Mouse (Mus musculus) thymus, adult 2 months (tissue): ENCODE measurements around the gene Ugt1a8. TPM values are rescaled to one million over a fixed set of nuclear protein-coding genes. Genes with fewer than 3 reads are reported as not detected.
"Not testable (repeated sequence)": the region's sequence is repeated elsewhere in the genome, so short reads cannot be mapped to it uniquely, and the experiment has no call there.

ENCODE experiments used
- DNase-seq: peaks from one replicate; pipeline ENCODE4 v3.0.0; 2021
- H3K27ac ChIP-seq: fragments of 200-500 bp; 2 replicates; pipeline ENCODE4 v1.5.1; 2012; ENCODE audit warnings: low read length, control low read depth; ENCODE audit not compliant: control insufficient read depth, insufficient read depth
- H3K27me3 ChIP-seq: fragments of 200-500 bp; 2 replicates; pipeline ENCODE4 v1.6.1; 2012; ENCODE audit warnings: mild to moderate bottlenecking, low read length, moderate library complexity, mixed read lengths; ENCODE audit not compliant: control insufficient read depth, insufficient read depth
- H3K36me3 ChIP-seq: fragments of 200-500 bp; 2 replicates; pipeline ENCODE4 v1.6.1; 2012; ENCODE audit warnings: mild to moderate bottlenecking, low read length, moderate library complexity; ENCODE audit not compliant: control insufficient read depth, insufficient read depth
- H3K4me1 ChIP-seq: fragments of 200-500 bp; replicated peaks from 2 replicates; pipeline ENCODE4 v1.6.1; 2012; ENCODE audit warnings: low read length; ENCODE audit not compliant: control insufficient read depth, insufficient read depth
- H3K4me3 ChIP-seq: fragments of 200-500 bp; 2 replicates; pipeline ENCODE4 v1.5.1; 2012; ENCODE audit warnings: mild to moderate bottlenecking, low read length, control low read depth, moderate library complexity; ENCODE audit not compliant: control insufficient read depth, insufficient read depth
- CTCF ChIP-seq: fragments of 200-500 bp; IDR thresholded peaks from 2 replicates; pipeline ENCODE4 v1.5.1; 2012; ENCODE audit warnings: mild to moderate bottlenecking, control low read depth, low read length, moderate library complexity, borderline replicate concordance; ENCODE audit not compliant: control insufficient read depth, poor library complexity, insufficient read depth; ENCODE audit errors: extremely low read depth
- POLR2A ChIP-seq: fragments of 200-500 bp; IDR thresholded peaks from 2 replicates; pipeline ENCODE4 v1.6.1; 2012; ENCODE audit warnings: mild to moderate bottlenecking, low read length, control low read depth, moderate library complexity; ENCODE audit not compliant: control insufficient read depth, poor library complexity, insufficient read depth; ENCODE audit errors: extremely low read depth
- WGBS: fragments of 180-500 bp; shearing (Covaris S2); methylation state at CpG from one replicate; pipeline ENCODE4 v1.1.7; 2018; 5-methylcytosine and 5-hydroxymethylcytosine counted together
- polyA plus RNA-seq: library from polyadenylated mRNA; depleted of rRNA; stranded (reverse); fragments of >200 nt; gene quantifications from 2 replicates; pipeline ENCODE4 v1.2.3, GENCODE M21; 2012

Ugt1a8 gene
- polyA plus RNA-seq, 1 experiment, result not detected

DNA sequence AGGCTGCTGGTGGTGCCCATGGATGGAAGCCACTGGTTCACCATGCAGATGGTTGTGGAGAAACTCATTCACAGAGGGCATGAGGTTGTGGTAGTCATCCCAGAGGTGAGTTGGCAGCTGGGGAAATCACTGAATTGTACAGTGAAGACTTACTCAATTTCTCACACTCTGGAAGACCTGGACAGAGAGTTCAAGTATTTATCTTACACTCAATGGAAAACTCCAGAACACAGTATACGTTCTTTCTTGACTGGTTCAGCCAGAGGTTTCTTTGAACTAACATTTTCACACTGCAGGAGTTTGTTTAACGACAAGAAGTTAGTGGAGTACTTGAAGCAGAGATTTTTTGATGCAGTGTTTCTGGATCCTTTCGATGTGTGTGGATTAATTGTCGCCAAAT, 16.7 kb upstream of the Ugt1a8 start:
- WGBS, result 95% methylated on average over 4 of the region's 4 CpGs
- H3K27ac ChIP-seq, result no peak overlapping the region
- no peak for DNase-seq
- H3K4me3 ChIP-seq, result no peak overlapping the region
- no peaks in the 10 kb centered on the region for H3K36me3 ChIP-seq
- no peaks in the 10 kb centered on the region for H3K4me1 ChIP-seq
- TF ChIP-seq POLR2A (no peak), CTCF (no peak)
- no peaks in the 10 kb centered on the region for H3K27me3 ChIP-seq

DNA sequence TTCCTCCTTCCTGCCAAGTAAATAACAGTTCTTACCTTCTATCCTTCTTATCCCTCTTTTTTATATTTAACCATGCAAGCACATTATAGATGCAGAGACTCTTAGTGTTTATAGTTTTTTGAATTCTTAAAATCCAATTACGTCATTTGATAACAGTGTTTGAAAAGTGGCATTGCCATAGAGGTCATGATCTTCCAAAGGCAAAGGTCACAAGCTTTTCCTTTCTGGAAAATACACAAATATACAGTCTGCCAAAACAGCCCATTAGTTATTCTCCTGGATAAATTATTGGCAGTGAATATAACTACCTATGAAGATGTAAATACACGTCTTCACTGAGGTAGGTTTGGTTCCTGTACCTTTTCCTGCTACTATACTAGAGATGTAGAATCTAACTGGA, 13.1 kb upstream of the Ugt1a8 start:
- Histone ChIP-seq H3K27me3 (no peaks in the 10 kb centered on the region), H3K27ac (no peak overlapping the region), H3K4me3 (no peak overlapping the region), H3K4me1 (no peaks in the 10 kb centered on the region), H3K36me3 (no peaks in the 10 kb centered on the region)
- 96% methylated on average over 2 of the region's 2 CpGs for WGBS
- TF ChIP-seq CTCF (no peak), POLR2A (no peak)
- DNase-seq, result no peak

DNA sequence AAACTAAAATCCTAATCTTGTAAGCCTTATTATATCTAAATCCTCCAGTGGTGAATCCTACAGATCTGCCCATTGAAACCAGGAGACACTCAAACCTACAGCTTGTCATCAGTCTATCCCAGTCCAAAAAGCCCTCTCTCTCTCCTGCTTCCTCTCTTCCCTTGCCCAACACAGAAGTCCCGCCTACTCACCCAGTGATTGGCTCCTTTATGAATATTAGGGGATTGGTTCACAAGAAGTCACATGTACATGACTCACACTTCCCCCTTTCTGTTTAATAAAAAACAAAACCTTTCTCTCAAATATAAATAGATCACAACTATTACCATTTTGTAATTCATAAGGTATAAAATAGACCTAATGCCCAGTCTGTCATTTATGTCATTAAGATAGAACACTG, 10.5 kb upstream of the Ugt1a8 start:
- Histone ChIP-seq H3K27me3 (no peaks in the 10 kb centered on the region), H3K36me3 (no peaks in the 10 kb centered on the region), H3K27ac (no peak overlapping the region), H3K4me3 (no peak overlapping the region), H3K4me1 (no peaks in the 10 kb centered on the region)
- TF ChIP-seq POLR2A (no peak), CTCF (no peak)
- WGBS, result 85% methylated on average over 1 of the region's 1 CpGs
- no peak for DNase-seq

DNA sequence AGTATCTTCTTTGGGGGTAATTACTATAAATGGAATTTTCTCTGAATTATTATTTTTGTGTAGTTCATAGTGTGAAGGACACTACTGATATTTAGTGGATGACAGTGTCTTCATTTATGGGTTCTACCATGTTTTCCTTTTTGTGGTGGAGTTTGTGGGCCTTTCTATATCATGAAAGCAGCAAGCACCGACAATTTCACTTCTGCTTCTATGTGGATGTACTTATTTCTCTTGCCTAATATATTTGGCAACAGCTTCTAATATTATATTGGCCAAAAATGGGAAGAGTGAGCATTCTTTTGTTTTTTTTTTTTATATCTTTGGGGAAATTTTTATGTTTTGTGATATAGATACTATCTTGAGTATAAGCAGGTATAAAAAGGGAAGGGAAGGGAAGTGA, 5.9 kb upstream of the Ugt1a8 start:
- no peak overlapping the region for H3K4me3 ChIP-seq
- TF ChIP-seq POLR2A, result no peak
- no peaks in the 10 kb centered on the region for H3K4me1 ChIP-seq
- no peaks in the 10 kb centered on the region for H3K36me3 ChIP-seq
- H3K27ac ChIP-seq, result no peak overlapping the region
- DNase-seq, result no peak
- no peaks in the 10 kb centered on the region for H3K27me3 ChIP-seq
- 47% methylated on average over 1 of the region's 1 CpGs for WGBS

DNA sequence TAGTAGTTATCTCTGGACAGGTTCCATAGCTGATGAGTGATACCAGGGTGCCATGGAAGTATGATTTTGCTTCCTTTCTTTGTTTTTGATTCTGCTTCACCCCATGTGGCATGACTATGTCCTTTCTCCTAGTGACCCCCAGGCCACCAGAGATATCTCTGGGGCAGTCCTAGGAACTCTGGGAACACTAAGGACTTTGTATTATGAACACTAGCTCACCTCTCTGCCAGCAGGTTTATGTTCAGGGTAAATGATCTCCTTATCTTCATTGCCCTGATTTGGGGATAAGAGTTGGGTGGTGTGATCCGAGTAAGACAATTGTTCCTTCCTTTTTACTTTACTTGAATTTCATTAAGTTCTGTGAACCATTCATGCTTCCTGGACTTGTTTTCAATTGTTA, 1.5 kb upstream of the Ugt1a8 start:
- H3K4me1 ChIP-seq, result no peaks in the 10 kb centered on the region
- no peaks in the 10 kb centered on the region for H3K27me3 ChIP-seq
- WGBS, result 89% methylated on average over 1 of the region's 1 CpGs
- H3K27ac ChIP-seq, result no peak overlapping the region
- no peak for DNase-seq
- no peaks in the 10 kb centered on the region for H3K36me3 ChIP-seq
- no peak overlapping the region for H3K4me3 ChIP-seq
- TF ChIP-seq POLR2A (no peak), CTCF (no peak)

DNA sequence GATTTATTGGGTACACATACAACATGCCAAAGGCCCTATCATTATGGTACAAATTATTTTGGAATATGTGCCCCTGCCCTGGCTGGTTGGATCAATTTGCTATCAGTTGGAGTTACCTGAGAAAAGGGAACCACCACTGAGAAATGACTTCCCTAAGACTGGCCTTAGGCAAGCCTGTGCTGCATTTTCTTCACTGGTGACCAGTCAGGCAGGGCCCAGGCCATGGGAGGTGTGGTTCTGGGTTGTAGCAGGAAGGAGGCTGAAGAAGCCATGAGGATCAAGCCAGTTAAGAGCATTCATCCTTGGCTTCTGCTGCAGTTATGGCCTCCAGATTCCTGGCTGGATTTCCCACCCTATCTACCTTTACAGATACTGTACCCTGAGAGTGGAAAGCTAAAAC, 4.7 kb downstream of the Ugt1a8 start:
- Histone ChIP-seq H3K27me3 (no peaks in the 10 kb centered on the region), H3K4me1 (peaks cover 3% of the 10 kb centered on the region; the same call in 1 of the 2 replicates)
- TF ChIP-seq POLR2A (no peak), CTCF (no peak)

DNA sequence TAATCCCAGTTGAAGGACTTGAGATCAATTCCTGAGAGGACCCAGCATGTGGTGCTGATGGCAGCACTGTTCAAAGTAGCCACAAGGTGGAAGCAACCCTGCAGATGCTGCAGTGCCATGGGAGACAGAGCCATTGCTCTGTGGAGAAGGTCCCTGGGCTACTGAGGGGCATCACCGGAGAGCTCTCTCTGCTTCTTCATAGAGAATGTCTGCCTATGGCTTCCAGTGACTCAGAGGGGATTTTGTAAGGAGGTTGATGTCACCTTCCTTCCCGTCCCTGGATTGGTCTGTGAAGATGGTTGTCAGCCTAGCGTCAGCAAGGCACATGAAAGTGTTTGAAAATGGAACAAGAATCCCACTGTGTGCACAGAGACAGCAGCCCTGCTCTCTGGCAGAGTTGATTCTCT, 6.7 kb downstream of the Ugt1a8 start:
- DNase-seq, H3K4me1 ChIP-seq, H3K36me3 ChIP-seq, H3K27ac ChIP-seq, H3K27me3 ChIP-seq, H3K4me3 ChIP-seq: not testable (repeated sequence)
- 25% methylated on average over 3 of the region's 3 CpGs for WGBS

More for the DNA sequence above, 4.7 kb downstream of the Ugt1a8 start:
- H3K4me3 ChIP-seq, result no peak overlapping the region
- no peak overlapping the region for H3K27ac ChIP-seq
- no peak for DNase-seq
- H3K36me3 ChIP-seq, result no peaks in the 10 kb centered on the region
